Mouse (Mus musculus) kidney, embryonic 16.5 days (tissue): Measurements from ENCODE around the gene Hbq1a. TPM values are rescaled to one million over a fixed set of nuclear protein-coding genes. Genes with fewer than 3 reads are reported as not detected.
A peak's percentile ranks its signal among the peaks of the same experiment; 100 is the strongest.
"Not testable (repeated sequence)": the region's sequence is repeated elsewhere in the genome, so short reads cannot be mapped to it uniquely, and the experiment has no call there.

Experiments
- ATAC-seq: fragments of 200-750 bp; cut with Nextera tagmentation; 2 replicates; pipeline ENCODE4 v1.8.0; 2017; ENCODE audit warnings: moderate TSS enrichment; ENCODE audit not compliant: low FRiP score, low TSS enrichment
- H3K27ac ChIP-seq: fragments of 300-500 bp; sonication (generic); 2 replicates; pipeline ENCODE4 v1.5.1; 2014; ENCODE audit warnings: low read length
- H3K27me3 ChIP-seq: fragments of 300-500 bp; sonication (generic); 2 replicates; pipeline ENCODE4 v1.6.1; 2014; ENCODE audit warnings: low read length, control low read depth, mixed read lengths; ENCODE audit not compliant: insufficient read depth
- H3K36me3 ChIP-seq: fragments of 300-500 bp; sonication (generic); 2 replicates; pipeline ENCODE4 v1.6.1; 2014; ENCODE audit warnings: low read length, control low read depth, mixed read lengths; ENCODE audit not compliant: insufficient read depth
- H3K4me1 ChIP-seq: fragments of 300-500 bp; sonication (generic); 2 replicates; pipeline ENCODE4 v1.6.1; 2014; ENCODE audit warnings: low read length, control low read depth, mixed read lengths; ENCODE audit not compliant: insufficient read depth
- H3K4me2 ChIP-seq: fragments of 300-500 bp; sonication (generic); replicated peaks from 2 replicates; pipeline ENCODE4 v1.6.1; 2014; ENCODE audit warnings: low read depth, low read length
- H3K4me3 ChIP-seq: fragments of 300-500 bp; sonication (generic); 2 replicates; pipeline ENCODE4 v1.5.1; 2014; ENCODE audit warnings: mild to moderate bottlenecking, low read length
- H3K9ac ChIP-seq: fragments of 300-500 bp; sonication (generic); replicated peaks from 2 replicates; pipeline ENCODE4 v1.6.1; 2014; ENCODE audit warnings: low read length
- H3K9me3 ChIP-seq: fragments of 300-500 bp; sonication (generic); 2 replicates; pipeline ENCODE4 v1.6.1; 2016; ENCODE audit warnings: low read length, control low read depth
- WGBS: fragments of 180-500 bp; shearing (Covaris S2); extraction: QIAGEN DNeasy Blood & Tissue Kit; methylation state at CpG from one replicate; pipeline ENCODE4 v1.1.7; 2014; 5-methylcytosine and 5-hydroxymethylcytosine counted together
- polyA plus RNA-seq: library from polyadenylated mRNA; unstranded; fragments of >200 nt; fragmentation: Nextera tagmentation; extraction: Ambion mirVana; gene quantifications from 2 replicates; pipeline ENCODE4 v1.2.1, GENCODE M21; 2015

Gene Hbq1a
- polyA plus RNA-seq, 1 experiment from 2014 or later, result 0.37 TPM

DNA sequence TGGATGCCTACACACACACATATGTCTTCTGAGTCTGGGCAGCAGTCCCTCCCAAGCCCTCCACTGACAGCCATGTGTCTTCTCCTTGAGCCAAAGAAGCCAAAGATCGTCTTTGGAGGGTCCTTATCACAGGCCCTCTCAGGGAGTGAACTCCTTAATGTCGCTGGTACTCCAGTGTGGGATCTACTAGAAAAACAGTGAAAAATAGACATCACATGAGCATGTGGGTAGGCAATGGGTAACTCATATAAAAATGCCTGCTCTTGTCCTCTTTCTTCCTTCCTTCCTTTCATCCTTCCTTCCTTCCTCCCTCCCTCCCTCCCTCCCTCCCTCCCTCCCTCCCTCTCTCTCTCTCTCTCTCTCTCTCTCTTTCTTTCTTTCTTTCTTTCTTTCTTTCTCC, 2.5 kb upstream of the Hbq1a start:
- not testable (repeated sequence) for H3K4me3 ChIP-seq, H3K4me1 ChIP-seq, H3K9me3 ChIP-seq, H3K4me2 ChIP-seq, H3K27ac ChIP-seq, H3K36me3 ChIP-seq, H3K9ac ChIP-seq, ATAC-seq
- 34% methylated on average over 2 of the region's 2 CpGs for WGBS
- H3K27me3 ChIP-seq, result peaks cover 18% of the 10 kb centered on the region

DNA sequence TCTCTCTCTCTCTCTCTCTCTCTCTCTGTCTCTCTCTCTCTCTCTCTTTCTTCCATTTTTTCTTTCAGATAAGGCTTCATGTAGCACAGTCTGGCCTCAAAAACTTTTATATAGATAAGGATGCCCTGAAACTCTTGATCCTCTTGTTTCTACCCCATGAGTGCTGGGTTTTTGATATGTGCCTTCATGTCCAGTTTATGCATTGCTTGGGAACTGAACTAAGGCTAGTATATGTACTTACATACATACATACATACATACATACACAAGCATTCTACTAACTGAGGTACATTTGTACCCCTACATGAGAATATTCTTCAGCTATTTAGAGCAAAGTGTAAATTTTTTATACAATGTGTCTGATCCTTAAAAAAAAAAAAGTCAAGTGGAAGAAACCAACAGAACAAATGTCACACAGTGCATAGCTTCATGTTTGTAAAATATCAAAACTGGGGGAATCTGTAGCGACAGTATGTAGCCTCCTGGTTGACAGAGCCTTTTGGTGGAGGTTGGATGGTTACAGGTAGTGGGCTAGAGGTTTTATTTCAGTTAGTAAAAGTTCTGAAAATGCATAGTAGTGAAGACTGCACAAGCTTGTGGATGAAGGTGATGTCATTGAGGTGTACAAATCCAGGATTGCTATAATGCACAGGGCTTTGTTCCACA, 1.9 kb upstream of the Hbq1a start:
- ATAC-seq, result no peak
- H3K27me3 ChIP-seq, result peaks cover 18% of the 10 kb centered on the region
- no peak overlapping the region for H3K9ac ChIP-seq
- H3K36me3 ChIP-seq, result no peaks in the 10 kb centered on the region
- H3K4me3 ChIP-seq, result no peak overlapping the region
- H3K4me2 ChIP-seq, result no peak overlapping the region
- 94% methylated on average over 1 of the region's 1 CpGs for WGBS
- no peak overlapping the region for H3K27ac ChIP-seq
- H3K9me3 ChIP-seq, result no peaks in the 10 kb centered on the region
- no peaks in the 10 kb centered on the region for H3K4me1 ChIP-seq

DNA sequence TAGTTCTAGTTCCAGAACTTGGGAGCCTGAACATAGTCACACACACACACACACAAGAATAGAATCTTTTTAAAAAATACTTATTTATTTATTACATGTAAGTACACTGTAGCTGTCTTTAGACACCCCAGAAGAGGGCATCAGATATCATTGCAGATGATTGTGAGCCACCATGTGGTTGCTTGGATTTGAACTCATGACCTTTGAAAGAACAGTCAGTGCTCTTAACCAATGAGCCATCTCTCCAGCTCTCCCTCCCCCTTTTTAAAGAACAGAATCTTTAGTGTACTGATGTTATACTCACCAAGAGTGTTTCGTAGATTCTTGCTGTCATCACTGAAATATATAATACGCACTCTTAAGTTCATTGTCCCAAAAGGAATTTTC, 1.3 kb upstream of the Hbq1a start:
- H3K4me2 ChIP-seq, result no peak overlapping the region
- H3K27ac ChIP-seq, result no peak overlapping the region
- H3K36me3 ChIP-seq, result no peaks in the 10 kb centered on the region
- H3K9me3 ChIP-seq, result no peaks in the 10 kb centered on the region
- H3K4me1 ChIP-seq, result no peaks in the 10 kb centered on the region
- peaks cover 18% of the 10 kb centered on the region for H3K27me3 ChIP-seq
- 97% methylated on average over 2 of the region's 2 CpGs for WGBS
- ATAC-seq, result no peak
- no peak overlapping the region for H3K4me3 ChIP-seq
- H3K9ac ChIP-seq, result no peak overlapping the region

DNA sequence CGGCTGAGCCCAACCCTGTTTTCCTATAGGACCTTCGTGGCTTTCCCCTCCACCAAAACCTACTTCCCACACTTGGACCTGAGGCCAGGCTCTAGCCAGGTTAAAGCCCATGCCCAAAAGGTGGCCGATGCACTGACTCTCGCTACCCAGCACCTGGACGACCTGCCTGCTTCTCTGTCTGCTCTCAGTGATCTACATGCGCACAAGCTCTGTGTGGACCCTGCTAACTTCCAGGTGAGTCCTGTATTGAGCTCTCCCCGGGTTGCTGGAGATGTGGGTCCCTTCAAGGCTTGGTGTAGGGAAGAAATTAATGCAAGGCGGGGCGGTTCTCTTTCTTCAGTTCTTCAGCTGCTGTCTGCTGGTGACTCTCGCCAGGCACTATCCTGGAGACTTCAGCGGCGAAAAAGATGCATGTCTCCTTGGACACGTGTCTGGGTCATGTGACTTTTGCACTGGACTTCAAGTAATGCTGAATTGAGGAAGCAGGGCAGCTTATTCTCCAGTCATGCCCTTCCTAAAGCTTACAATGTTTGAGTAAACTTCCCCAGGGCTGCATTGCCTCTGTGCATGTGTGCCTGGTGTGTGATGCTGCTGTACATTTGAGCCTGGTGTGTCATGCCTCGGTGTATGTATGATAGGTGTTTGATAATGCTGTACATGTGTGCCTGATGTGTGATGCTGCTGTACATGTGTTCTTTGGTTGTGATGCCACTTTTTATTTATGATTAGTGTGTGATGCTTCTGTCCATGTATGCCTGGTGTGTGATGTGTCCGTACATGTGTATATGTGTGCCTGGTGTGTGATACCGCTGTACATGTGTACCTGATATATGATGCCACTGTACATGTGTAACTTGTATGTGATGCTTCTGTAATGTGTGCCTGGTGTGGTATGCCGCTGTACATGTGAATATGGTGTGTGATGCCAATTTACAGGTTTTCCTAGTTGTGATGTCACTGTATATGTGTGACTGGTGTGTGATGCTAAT, 704 bp downstream of the Hbq1a start:
- Histone ChIP-seq H3K4me2 (peak overlapping the region; percentile 47), H3K27ac (no peak overlapping the region), H3K36me3 (no peaks in the 10 kb centered on the region), H3K9ac (no peak overlapping the region), H3K4me1 (no peaks in the 10 kb centered on the region), H3K27me3 (peaks cover 20% of the 10 kb centered on the region), H3K9me3 (no peaks in the 10 kb centered on the region), H3K4me3 (peak overlapping the region; percentile 23; the same call in 1 of the 2 replicates)
- ATAC-seq, result 0 out of 2 replicates have a peak, but pooled peaks have one; percentile 9
- 53% methylated on average over 14 of the region's 17 CpGs for WGBS

DNA sequence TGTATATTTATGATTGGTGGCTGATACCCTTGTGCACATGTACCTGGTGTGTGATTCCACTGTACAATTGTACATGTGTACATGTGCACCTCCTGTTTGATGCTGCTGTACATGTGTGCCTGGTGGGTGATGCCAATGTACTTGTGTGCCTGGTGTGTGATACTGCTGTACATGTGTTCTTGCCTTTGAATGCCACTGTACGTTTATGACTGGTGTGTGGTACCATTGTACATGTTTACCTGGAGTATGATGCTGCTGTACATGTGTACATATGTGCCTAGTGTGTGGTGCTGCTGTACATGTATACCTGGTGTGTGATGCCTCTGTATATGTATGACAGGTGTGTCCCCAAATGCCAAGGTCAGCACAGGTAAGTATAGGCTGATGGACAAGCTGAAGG, 1.6 kb downstream of the Hbq1a start:
- WGBS, result 74% methylated on average over 1 of the region's 1 CpGs
- no peaks in the 10 kb centered on the region for H3K4me1 ChIP-seq
- H3K9me3 ChIP-seq, result no peaks in the 10 kb centered on the region
- H3K27ac ChIP-seq, result no peak overlapping the region
- no peaks in the 10 kb centered on the region for H3K36me3 ChIP-seq
- no peak overlapping the region for H3K4me3 ChIP-seq
- H3K9ac ChIP-seq, result no peak overlapping the region
- ATAC-seq, result no peak
- peaks cover 20% of the 10 kb centered on the region for H3K27me3 ChIP-seq
- no peak overlapping the region for H3K4me2 ChIP-seq

DNA sequence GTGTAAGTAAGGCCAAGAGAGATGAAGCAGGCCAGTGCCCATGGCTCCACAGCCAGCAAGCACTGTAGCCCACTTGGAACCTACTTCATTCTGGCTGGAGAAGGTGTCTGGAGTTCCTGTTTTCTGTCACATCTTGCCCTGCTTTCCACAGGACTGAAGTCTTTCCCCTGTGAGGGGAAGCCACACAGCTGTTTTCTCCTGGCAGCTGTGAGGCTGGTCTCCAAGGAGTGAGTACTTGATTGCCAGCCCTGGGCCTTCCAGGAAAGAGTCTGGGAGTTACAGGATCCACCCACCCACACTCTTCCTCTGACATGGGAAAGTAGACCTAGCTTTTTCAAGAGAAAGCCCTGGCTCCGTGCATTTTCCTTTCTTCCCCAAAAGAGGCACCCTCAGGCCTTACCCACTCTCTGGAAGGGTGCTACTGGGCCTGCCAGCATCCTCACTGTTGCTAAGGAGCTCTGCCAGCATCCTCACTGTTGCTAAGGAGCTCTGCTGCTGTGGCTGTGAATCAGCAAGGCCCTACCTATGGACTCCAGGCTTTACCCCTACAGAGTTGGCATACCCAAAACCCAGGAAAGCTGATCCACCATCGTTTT, 3.1 kb downstream of the Hbq1a start:
- Histone ChIP-seq H3K27me3 (peaks cover 20% of the 10 kb centered on the region), H3K9ac (no peak overlapping the region), H3K36me3 (no peaks in the 10 kb centered on the region), H3K4me3 (no peak overlapping the region), H3K4me2 (no peak overlapping the region), H3K27ac (no peak overlapping the region), H3K9me3 (no peaks in the 10 kb centered on the region), H3K4me1 (peaks cover 3% of the 10 kb centered on the region)
- 39% methylated on average over 2 of the region's 2 CpGs for WGBS
- no peak for ATAC-seq

DNA sequence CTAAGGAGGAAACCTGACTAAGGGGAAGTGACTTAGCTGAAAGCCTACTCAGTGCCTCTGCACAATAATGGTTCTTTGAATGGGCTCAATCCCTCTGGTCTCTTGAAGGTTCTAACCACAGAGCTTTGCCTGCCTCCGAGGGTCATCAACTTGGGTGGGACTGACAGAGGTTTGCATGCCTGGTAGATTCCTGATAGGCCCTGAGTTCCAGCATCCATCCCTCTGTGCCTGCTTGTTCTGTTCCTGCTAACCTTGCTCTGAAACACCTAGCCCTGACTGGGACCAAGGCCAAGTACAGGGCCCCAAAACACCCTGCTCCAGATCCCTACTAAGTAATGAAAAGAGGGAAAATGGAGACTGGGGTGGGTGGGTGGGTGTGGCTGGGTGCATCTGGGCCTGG, 3.6 kb downstream of the Hbq1a start:
- WGBS, result 91% methylated on average over 1 of the region's 1 CpGs
- H3K27me3 ChIP-seq, result peaks cover 17% of the 10 kb centered on the region
- H3K9me3 ChIP-seq, result no peaks in the 10 kb centered on the region
- H3K27ac ChIP-seq, result no peak overlapping the region
- H3K4me2 ChIP-seq, result no peak overlapping the region
- H3K4me3 ChIP-seq, result no peak overlapping the region
- no peaks in the 10 kb centered on the region for H3K36me3 ChIP-seq
- no peak overlapping the region for H3K9ac ChIP-seq
- ATAC-seq, result no peak
- peaks cover 4% of the 10 kb centered on the region for H3K4me1 ChIP-seq

DNA sequence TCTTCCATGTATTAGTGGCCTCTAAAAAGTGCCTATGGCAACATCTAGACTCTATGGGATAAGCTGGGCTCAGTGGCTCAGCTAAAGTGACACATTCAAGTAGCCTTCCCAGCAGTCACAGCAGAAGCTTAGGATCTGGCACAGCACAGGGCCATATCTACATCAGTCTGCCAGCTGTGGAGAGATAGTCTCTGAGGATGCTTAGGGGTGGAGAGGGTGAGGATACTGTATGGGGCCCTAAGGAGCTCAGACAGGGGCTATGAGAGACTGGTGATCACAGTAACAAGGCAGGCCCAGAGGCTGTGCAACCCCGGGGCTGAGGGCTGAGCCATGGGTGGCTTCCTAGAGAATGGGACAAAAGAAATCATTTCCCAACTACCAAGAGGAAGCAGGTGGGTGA, 7.1 kb downstream of the Hbq1a start:
- WGBS, result 78% methylated on average over 1 of the region's 1 CpGs
- Histone ChIP-seq H3K4me2 (no peak overlapping the region), H3K4me1 (peaks cover 11% of the 10 kb centered on the region), H3K9ac (no peak overlapping the region), H3K27me3 (peaks cover 6% of the 10 kb centered on the region), H3K27ac (no peak overlapping the region), H3K4me3 (no peak overlapping the region), H3K9me3 (no peaks in the 10 kb centered on the region), H3K36me3 (no peaks in the 10 kb centered on the region)
- no peak for ATAC-seq

DNA sequence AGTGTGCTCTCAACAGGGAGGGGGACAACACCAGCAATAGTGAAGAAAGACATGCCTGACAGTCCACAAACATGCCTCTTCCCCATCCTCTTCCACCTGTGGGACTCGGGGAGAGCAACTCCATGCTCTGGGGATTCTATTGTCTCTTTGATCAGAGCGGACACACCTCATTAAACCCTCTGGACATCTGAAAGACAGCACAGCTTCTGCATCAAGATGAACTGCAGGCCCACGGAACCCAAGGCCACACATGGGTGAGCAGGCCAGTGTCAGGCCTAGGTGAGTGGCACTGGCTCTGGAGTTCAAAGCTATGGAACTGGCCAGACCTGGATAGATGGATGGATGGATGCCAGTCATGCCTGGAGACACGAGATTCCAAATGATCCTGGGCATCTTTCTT, 9.6 kb downstream of the Hbq1a start:
- peak; percentile 65 for ATAC-seq
- no peaks in the 10 kb centered on the region for H3K27me3 ChIP-seq
- no peaks in the 10 kb centered on the region for H3K36me3 ChIP-seq
- H3K27ac ChIP-seq, result no peak overlapping the region
- H3K4me3 ChIP-seq, result no peak overlapping the region
- H3K9me3 ChIP-seq, result no peaks in the 10 kb centered on the region
- H3K9ac ChIP-seq, result no peak overlapping the region
- no peak overlapping the region for H3K4me2 ChIP-seq
- H3K4me1 ChIP-seq, result peaks cover 11% of the 10 kb centered on the region
- 32% methylated on average over 4 of the region's 4 CpGs for WGBS
